Mouse (Mus musculus): ENCODE measurements around the gene Cd36. TPM values are rescaled to one million over a fixed set of nuclear protein-coding genes. Genes with fewer than 3 reads are reported as not detected.

Cd36 gene
- polyA plus RNA-seq, 1 experiment from 2014 or later, result 0.75 TPM

DNA sequence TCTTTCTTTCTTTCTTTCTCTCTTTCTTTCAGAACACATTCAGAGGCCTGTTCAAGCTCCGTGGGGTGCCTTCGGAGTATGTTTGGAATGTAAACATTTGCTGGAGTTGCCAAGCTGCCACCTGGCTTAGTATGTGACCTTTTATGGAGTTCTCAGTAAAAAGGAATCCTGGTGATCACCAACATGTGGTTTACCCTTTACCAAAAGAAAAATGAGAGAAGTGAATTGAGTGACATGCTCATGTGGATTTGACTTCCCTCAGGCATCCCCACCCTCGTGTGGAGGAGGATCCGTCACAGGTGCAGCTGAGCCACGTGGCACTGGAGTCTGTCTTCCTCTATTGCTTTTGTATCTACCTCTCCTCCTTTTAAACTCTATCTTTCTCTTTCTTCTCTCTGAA, 141.5 kb downstream of the Cd36 start:
- DNase-seq (ENCODE audit: low spot score), result no peak

GRCm38 (mm10) chr5:17746520-17746919, 142.1 kb downstream of the Cd36 start:
- Histone ChIP-seq H3K4me2 (ENCODE audit: low read depth, severe bottlenecking) (no peak overlapping the region), H3K9ac (ENCODE audit: low read length) (no peak overlapping the region), H3K27me3 (ENCODE audit: control insufficient read depth, insufficient read depth, low read length) (no peaks in the 10 kb centered on the region), H3K4me1 (ENCODE audit: control insufficient read depth, insufficient read depth, low read length) (no peaks in the 10 kb centered on the region), H3K27ac (replicated peaks; ENCODE audit: low read depth, low read length) (no peak overlapping the region), H3K9me3 (ENCODE audit: control insufficient read depth, low read length) (no peaks in the 10 kb centered on the region), H3K36me3 (ENCODE audit: control insufficient read depth, insufficient read depth, low read length) (no peaks in the 10 kb centered on the region), H3K4me3 (ENCODE audit: low read depth, low read length) (no peak overlapping the region)
- ATAC-seq (ENCODE audit: insufficient number of reproducible peaks, low FRiP score, low TSS enrichment, low read depth) (no peak), DNase-seq (ENCODE audit: low spot score) (no peak)

More for the DNA sequence above, 141.5 kb downstream of the Cd36 start:
- Histone ChIP-seq H3K4me2 (ENCODE audit: low read depth, severe bottlenecking) (no peak overlapping the region), H3K9ac (ENCODE audit: low read length) (no peak overlapping the region), H3K4me1 (ENCODE audit: control insufficient read depth, insufficient read depth, low read length) (no peaks in the 10 kb centered on the region), H3K4me3 (ENCODE audit: low read depth, low read length) (no peak overlapping the region), H3K27ac (replicated peaks; ENCODE audit: low read depth, low read length) (no peak overlapping the region), H3K9me3 (ENCODE audit: control insufficient read depth, low read length) (no peaks in the 10 kb centered on the region), H3K27me3 (ENCODE audit: control insufficient read depth, insufficient read depth, low read length) (no peaks in the 10 kb centered on the region), H3K36me3 (ENCODE audit: control insufficient read depth, insufficient read depth, low read length) (no peaks in the 10 kb centered on the region)
- 45% methylated on average over 5 of the region's 5 CpGs for WGBS
- no peak for ATAC-seq (ENCODE audit: insufficient number of reproducible peaks, low FRiP score, low TSS enrichment, low read depth)

DNA sequence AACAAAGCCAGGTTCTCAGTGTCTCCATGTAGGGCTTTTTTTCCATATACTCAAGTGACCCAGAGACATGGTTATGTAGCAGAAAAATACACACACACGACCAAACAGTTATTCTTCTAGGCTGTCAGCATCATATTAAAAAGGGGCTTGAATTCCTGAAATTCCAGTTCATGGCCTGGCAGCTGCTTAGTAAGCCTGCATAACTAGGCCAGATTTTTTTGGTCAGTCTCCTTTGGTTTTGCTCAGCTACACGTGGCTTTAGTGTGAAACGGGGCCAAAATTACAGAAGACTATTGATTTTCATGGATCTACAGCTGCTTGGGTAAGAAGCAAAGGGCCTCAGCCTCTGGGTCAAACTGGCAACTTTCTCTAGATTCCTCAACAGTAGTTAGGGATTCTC, 148.8 kb downstream of the Cd36 start:
- peak; percentile 35; the same call in 1 of the 2 replicates for ATAC-seq (ENCODE audit: insufficient number of reproducible peaks, low FRiP score, low TSS enrichment, low read depth)
- no peak overlapping the region for H3K4me3 ChIP-seq (ENCODE audit: low read depth, low read length)
- H3K36me3 ChIP-seq (ENCODE audit: control insufficient read depth, insufficient read depth, low read length), result no peaks in the 10 kb centered on the region
- no peak overlapping the region for H3K27ac ChIP-seq (replicated peaks; ENCODE audit: low read depth, low read length)
- H3K27me3 ChIP-seq (ENCODE audit: control insufficient read depth, insufficient read depth, low read length), result no peaks in the 10 kb centered on the region
- H3K4me2 ChIP-seq (ENCODE audit: low read depth, severe bottlenecking), result no peak overlapping the region
- DNase-seq (ENCODE audit: low spot score), result no peak
- H3K9ac ChIP-seq (ENCODE audit: low read length), result no peak overlapping the region
- 50% methylated on average over 3 of the region's 3 CpGs for WGBS
- no peaks in the 10 kb centered on the region for H3K4me1 ChIP-seq (ENCODE audit: control insufficient read depth, insufficient read depth, low read length)
- no peaks in the 10 kb centered on the region for H3K9me3 ChIP-seq (ENCODE audit: control insufficient read depth, low read length)

Other genes with a start within 250 kb of the Cd36 start
- gene Gnat3, start 73.7 kb upstream of the Cd36 start, polyA plus RNA-seq (2014; fragmentation: Nextera tagmentation; extraction: Ambion mirVana), result not detected in 2 replicates